Mouse (Mus musculus): ENCODE measurements at regions not wholly inside any gene's neighbourhood (a gene's known extent, or its start where the extent isn't known, plus 50 kb on each side); places are given as distances from the start of the nearest gene placed in this dataset.

DNA sequence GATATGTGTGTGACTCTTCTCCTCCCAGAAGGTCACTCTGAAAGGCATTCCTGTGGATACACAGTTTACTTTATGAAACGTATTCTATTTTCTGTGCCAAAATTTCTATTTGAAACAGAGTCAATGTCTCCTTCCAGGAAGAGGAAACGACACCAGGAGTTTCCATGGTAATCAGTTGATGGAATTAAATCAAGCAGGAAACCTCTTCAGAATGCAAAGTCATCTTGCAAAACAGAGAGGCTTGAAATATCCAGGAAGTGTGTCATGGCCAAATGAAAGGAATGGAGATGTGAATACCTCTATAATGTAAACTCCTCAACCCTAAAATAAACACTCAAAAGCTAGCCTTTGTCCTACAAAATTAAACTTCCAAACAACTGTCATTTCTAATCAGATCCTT lies 189.0 kb upstream of the Agr3 start:
- no peaks in the 10 kb centered on the region for H3K36me3 ChIP-seq (ENCODE audit: insufficient read depth, low read length)
- no peak overlapping the region for H3K27ac ChIP-seq (ENCODE audit: low read depth, low read length)
- WGBS: 34% methylated on average over 2 of the region's 2 CpGs
- H3K27me3 ChIP-seq (ENCODE audit: insufficient read depth, low read length): no peaks in the 10 kb centered on the region
- no peak overlapping the region for H3K9ac ChIP-seq (replicated peaks; ENCODE audit: low read length, poor library complexity, severe bottlenecking)
- H3K4me2 ChIP-seq (ENCODE audit: low read depth, low read length, poor library complexity, severe bottlenecking): no peak overlapping the region
- H3K4me1 ChIP-seq (ENCODE audit: insufficient read depth, low read length): no peaks in the 10 kb centered on the region
- TF ChIP-seq CTCF (IDR thresholded peaks at IDR 0.05): no peak
- ATAC-seq (ENCODE audit: low FRiP score): no peak
- no peak for DNase-seq (ENCODE audit: low spot score)
- no peaks in the 10 kb centered on the region for H3K9me3 ChIP-seq (ENCODE audit: low read length)
- H3K4me3 ChIP-seq (ENCODE audit: low read depth, low read length): no peak overlapping the region

- WGBS: 73% methylated on average over 2 of the region's 2 CpGs
- DNase-seq (ENCODE audit: low spot score) (no peak), ATAC-seq (ENCODE audit: low FRiP score) (no peak)
- TF ChIP-seq CTCF (IDR thresholded peaks at IDR 0.05): no peak
- no peak overlapping the region for H3K4me2 ChIP-seq (ENCODE audit: low read depth, low read length, poor library complexity, severe bottlenecking)
- no peaks in the 10 kb centered on the region for H3K36me3 ChIP-seq (ENCODE audit: insufficient read depth, low read length)
- no peaks in the 10 kb centered on the region for H3K4me1 ChIP-seq (ENCODE audit: insufficient read depth, low read length)
- H3K9me3 ChIP-seq (ENCODE audit: low read length): no peaks in the 10 kb centered on the region
- H3K27ac ChIP-seq (ENCODE audit: low read depth, low read length): no peak overlapping the region
- no peak overlapping the region for H3K9ac ChIP-seq (replicated peaks; ENCODE audit: low read length, poor library complexity, severe bottlenecking)
- H3K4me3 ChIP-seq (ENCODE audit: low read depth, low read length): no peak overlapping the region
- H3K27me3 ChIP-seq (ENCODE audit: insufficient read depth, low read length): no peaks in the 10 kb centered on the region
Measured at GRCm38 (mm10) chr12:35735002-35735401, 190.4 kb upstream of the Agr3 start.

DNA sequence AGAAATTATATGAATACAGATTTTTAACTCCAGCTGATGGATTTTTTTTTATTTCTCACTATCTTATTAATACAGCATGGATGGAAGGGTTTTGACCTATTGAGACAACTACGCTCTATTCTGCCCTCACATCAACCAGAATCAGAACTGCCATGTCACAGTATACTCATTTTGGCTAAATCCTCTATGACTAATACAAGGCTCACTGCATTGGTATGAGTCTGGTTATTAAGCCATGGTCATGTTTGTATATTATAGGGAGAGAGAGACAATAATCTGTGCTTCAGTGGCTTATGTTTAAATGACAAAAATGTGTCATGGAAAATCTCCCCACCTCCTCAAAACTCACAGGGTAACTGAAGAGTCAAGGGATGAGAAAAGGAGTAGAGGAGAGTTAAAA lies 191.0 kb upstream of the Agr3 start:
- DNase-seq (ENCODE audit: low spot score) (no peak), ATAC-seq (ENCODE audit: low FRiP score) (no peak)
- Histone ChIP-seq H3K27ac (ENCODE audit: low read depth, low read length) (no peak overlapping the region), H3K4me2 (ENCODE audit: low read depth, low read length, poor library complexity, severe bottlenecking) (no peak overlapping the region), H3K9ac (replicated peaks; ENCODE audit: low read length, poor library complexity, severe bottlenecking) (no peak overlapping the region), H3K27me3 (ENCODE audit: insufficient read depth, low read length) (no peaks in the 10 kb centered on the region), H3K9me3 (ENCODE audit: low read length) (no peaks in the 10 kb centered on the region), H3K4me3 (ENCODE audit: low read depth, low read length) (no peak overlapping the region), H3K36me3 (ENCODE audit: insufficient read depth, low read length) (no peaks in the 10 kb centered on the region), H3K4me1 (ENCODE audit: insufficient read depth, low read length) (no peaks in the 10 kb centered on the region)
- no peak for TF ChIP-seq CTCF (IDR thresholded peaks at IDR 0.05)
- 83% methylated on average over 1 of the region's 1 CpGs for WGBS

DNA sequence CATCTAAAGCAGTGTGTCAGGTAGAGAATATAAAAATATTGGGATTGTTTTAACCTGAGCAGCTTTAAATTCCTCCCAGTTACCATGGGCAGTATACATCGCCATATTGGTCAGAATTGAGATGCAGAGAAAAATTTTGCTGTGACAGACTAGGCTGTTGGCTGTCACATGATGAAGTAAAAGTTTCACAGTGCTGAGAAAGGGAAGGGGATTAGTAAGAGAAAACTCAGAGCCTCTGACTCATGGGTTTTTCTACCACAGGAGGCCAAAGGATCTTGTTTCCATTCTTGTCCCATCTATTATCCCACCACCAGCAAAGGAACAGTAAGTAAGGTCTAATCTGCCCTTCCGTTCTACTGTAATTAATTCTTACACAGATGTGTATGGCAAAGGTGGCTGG lies 191.8 kb upstream of the Agr3 start:
- H3K9me3 ChIP-seq (ENCODE audit: low read length): no peaks in the 10 kb centered on the region
- no peak overlapping the region for H3K4me2 ChIP-seq (ENCODE audit: low read depth, low read length, poor library complexity, severe bottlenecking)
- ATAC-seq (ENCODE audit: low FRiP score) (no peak), DNase-seq (ENCODE audit: low spot score) (no peak)
- WGBS: 86% methylated on average over 2 of the region's 2 CpGs
- no peak overlapping the region for H3K9ac ChIP-seq (replicated peaks; ENCODE audit: low read length, poor library complexity, severe bottlenecking)
- no peaks in the 10 kb centered on the region for H3K36me3 ChIP-seq (ENCODE audit: insufficient read depth, low read length)
- no peaks in the 10 kb centered on the region for H3K27me3 ChIP-seq (ENCODE audit: insufficient read depth, low read length)
- H3K4me1 ChIP-seq (ENCODE audit: insufficient read depth, low read length): no peaks in the 10 kb centered on the region
- no peak overlapping the region for H3K4me3 ChIP-seq (ENCODE audit: low read depth, low read length)
- no peak for TF ChIP-seq CTCF (IDR thresholded peaks at IDR 0.05)
- no peak overlapping the region for H3K27ac ChIP-seq (ENCODE audit: low read depth, low read length)

GRCm38 (mm10) chr12:35725910-35726309 lies 191.1 kb upstream of the Ahr start:
- DNase-seq (ENCODE audit: low spot score) (no peak), ATAC-seq (ENCODE audit: low FRiP score) (no peak)
- Histone ChIP-seq H3K9me3 (ENCODE audit: low read length) (no peaks in the 10 kb centered on the region), H3K36me3 (ENCODE audit: insufficient read depth, low read length) (no peaks in the 10 kb centered on the region), H3K9ac (replicated peaks; ENCODE audit: low read length, poor library complexity, severe bottlenecking) (no peak overlapping the region), H3K4me2 (ENCODE audit: low read depth, low read length, poor library complexity, severe bottlenecking) (no peak overlapping the region), H3K4me1 (ENCODE audit: insufficient read depth, low read length) (no peaks in the 10 kb centered on the region), H3K4me3 (ENCODE audit: low read depth, low read length) (no peak overlapping the region), H3K27ac (ENCODE audit: low read depth, low read length) (no peak overlapping the region), H3K27me3 (ENCODE audit: insufficient read depth, low read length) (no peaks in the 10 kb centered on the region)
- WGBS: 85% methylated on average over 1 of the region's 1 CpGs
- TF ChIP-seq CTCF (IDR thresholded peaks at IDR 0.05): no peak

GRCm38 (mm10) chr12:35724132-35724531 lies 189.3 kb upstream of the Ahr start:
- Histone ChIP-seq H3K4me1 (ENCODE audit: insufficient read depth, low read length) (no peaks in the 10 kb centered on the region), H3K27ac (ENCODE audit: low read depth, low read length) (no peak overlapping the region), H3K4me2 (ENCODE audit: low read depth, low read length, poor library complexity, severe bottlenecking) (no peak overlapping the region), H3K27me3 (ENCODE audit: insufficient read depth, low read length) (no peaks in the 10 kb centered on the region), H3K9ac (replicated peaks; ENCODE audit: low read length, poor library complexity, severe bottlenecking) (no peak overlapping the region), H3K4me3 (ENCODE audit: low read depth, low read length) (no peak overlapping the region), H3K9me3 (ENCODE audit: low read length) (no peaks in the 10 kb centered on the region), H3K36me3 (ENCODE audit: insufficient read depth, low read length) (no peaks in the 10 kb centered on the region)
- no peak for DNase-seq (ENCODE audit: low spot score)
- no peak for ATAC-seq (ENCODE audit: low FRiP score)
- no peak for TF ChIP-seq CTCF (IDR thresholded peaks at IDR 0.05)
- WGBS: 89% methylated on average over 4 of the region's 4 CpGs

GRCm38 (mm10) chr12:35712671-35713070 lies 177.8 kb upstream of the Ahr start:
- WGBS: 91% methylated on average over 4 of the region's 4 CpGs
- Histone ChIP-seq H3K9ac (replicated peaks; ENCODE audit: low read length, poor library complexity, severe bottlenecking) (no peak overlapping the region), H3K27ac (ENCODE audit: low read depth, low read length) (no peak overlapping the region), H3K4me1 (ENCODE audit: insufficient read depth, low read length) (no peaks in the 10 kb centered on the region), H3K4me3 (ENCODE audit: low read depth, low read length) (no peak overlapping the region), H3K27me3 (ENCODE audit: insufficient read depth, low read length) (no peaks in the 10 kb centered on the region), H3K9me3 (ENCODE audit: low read length) (no peaks in the 10 kb centered on the region), H3K4me2 (ENCODE audit: low read depth, low read length, poor library complexity, severe bottlenecking) (no peak overlapping the region), H3K36me3 (ENCODE audit: insufficient read depth, low read length) (no peaks in the 10 kb centered on the region)
- DNase-seq (ENCODE audit: low spot score) (no peak), ATAC-seq (ENCODE audit: low FRiP score) (no peak)
- no peak for TF ChIP-seq CTCF (IDR thresholded peaks at IDR 0.05)
